Mouse (Mus musculus): ENCODE measurements around the gene Lin28b. TPM values are rescaled to one million over a fixed set of nuclear protein-coding genes. Genes with fewer than 3 reads are reported as not detected.

Lin28b gene
- not detected for polyA plus RNA-seq (2021)

DNA sequence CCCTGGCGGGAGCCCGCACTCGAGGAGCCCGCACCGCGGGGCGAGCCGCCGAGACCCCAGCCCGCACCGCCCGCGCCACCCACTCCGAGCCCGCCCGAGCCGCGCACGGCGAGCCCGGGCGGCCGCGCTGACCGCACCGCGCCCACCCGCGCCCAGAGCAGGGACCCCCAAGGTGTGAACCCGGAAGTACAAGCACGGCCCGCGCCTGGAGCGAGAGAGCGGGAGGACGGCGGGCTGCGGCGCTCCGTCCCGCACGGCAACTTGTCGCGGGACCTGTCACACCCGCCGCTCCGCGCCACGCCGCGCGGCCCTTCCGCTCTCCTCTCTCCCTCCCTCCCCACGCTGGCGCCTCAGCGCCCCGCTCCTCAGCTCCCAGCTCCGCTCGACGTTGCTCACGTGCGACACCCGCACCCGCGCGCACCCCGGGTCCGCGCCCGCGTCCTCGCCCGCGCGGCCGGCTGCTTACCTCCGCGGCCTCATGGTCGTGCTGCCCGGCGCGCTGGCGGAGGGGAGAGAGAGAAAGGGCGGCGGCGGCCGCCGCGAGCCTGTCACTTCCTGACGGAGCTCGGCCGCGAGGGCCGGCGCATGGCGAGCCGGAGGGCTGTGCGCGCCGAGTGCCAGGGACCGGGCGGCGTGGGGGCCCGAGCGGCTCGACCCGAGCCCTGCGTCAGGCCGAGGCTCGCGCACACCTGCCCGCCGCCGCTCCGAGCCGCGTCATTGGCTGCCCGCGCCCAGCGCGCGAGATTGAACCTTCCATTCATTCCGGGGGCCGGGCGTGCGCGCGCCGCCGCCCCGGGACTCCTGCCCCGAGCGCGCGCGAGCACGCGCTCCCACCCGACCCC is at the start of gene Lin28b:
TSS of gene Lin28b (minus strand) at position 635 of the 842 bp plus-strand sequence.
- ChIA-PET POLR2A (no interaction called here), CTCF (no interaction called here)
- TF ChIP-seq CTCF (IDR thresholded peaks at IDR 0.05), result no peak
- ATAC-seq (no peak), DNase-seq (ENCODE audit: low read depth, low spot score) (no peak)
- H3K27me3 ChIP-seq, result peaks cover 65% of the 10 kb centered on the region
- in situ Hi-C loops (cut with MboI; ENCODE audit: low pct_unique_long_range_greater_than_20kb), result no loop called here

DNA sequence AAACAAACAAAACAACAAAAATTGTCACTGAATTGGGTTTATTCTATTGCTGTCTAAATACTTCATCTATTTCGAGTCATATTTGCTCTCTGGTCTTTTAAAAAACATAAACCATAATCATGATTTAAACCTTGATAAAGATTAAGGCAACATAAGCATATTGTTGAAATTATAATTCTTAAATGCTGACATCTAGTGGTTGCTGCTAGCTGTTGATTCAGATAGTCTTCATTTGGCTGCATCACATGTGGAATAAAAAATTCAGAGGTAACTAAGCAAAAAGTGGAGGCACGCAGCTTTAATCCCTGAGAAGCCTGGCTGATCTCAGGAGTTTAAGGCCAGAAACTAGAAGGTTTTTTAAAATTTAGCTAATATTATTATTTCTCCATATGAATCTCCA is 25.6 kb upstream of the Lin28b start:
- POLR2A ChIA-PET, result no interaction called here
- CTCF ChIA-PET, result interaction anchor here (1.2 kb wide), 1 partner anchor 121 kb away, joined by 3 read pairs; no protein-coding TSS in a partner anchor
- peak; percentile 37 for TF ChIP-seq CTCF (IDR thresholded peaks at IDR 0.05)
- in situ Hi-C loops (cut with MboI; ENCODE audit: low pct_unique_long_range_greater_than_20kb), result no loop called here
- H3K27me3 ChIP-seq, result peaks cover 15% of the 10 kb centered on the region
- DNase-seq (ENCODE audit: low read depth, low spot score), result no peak
- ATAC-seq, result no peak

DNA sequence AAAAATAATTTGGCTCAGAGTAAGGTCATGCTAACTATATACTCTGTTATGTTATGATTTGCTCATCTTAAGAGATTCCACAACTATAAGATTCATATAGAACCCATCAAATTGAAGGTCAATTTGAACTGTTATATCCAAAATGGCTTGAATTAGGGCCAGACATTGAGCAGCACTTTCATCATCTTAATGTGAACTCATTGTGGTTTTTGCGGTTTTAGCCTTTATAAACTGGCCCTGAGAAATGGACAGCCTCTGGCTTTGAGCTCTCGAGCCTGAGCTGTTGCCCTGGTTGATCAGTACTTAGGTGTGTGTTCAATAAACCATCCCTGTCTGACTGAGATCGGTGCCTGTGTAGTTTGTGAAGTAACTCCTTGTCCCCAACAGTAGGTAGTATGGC is 24.5 kb upstream of the Lin28b start:
- in situ Hi-C loops (cut with MboI; ENCODE audit: low pct_unique_long_range_greater_than_20kb), result no loop called here
- ChIA-PET CTCF (no interaction called here), POLR2A (no interaction called here)
- DNase-seq (ENCODE audit: low read depth, low spot score) (no peak), ATAC-seq (no peak)
- no peak for TF ChIP-seq CTCF (IDR thresholded peaks at IDR 0.05)
- peaks cover 15% of the 10 kb centered on the region for H3K27me3 ChIP-seq

DNA sequence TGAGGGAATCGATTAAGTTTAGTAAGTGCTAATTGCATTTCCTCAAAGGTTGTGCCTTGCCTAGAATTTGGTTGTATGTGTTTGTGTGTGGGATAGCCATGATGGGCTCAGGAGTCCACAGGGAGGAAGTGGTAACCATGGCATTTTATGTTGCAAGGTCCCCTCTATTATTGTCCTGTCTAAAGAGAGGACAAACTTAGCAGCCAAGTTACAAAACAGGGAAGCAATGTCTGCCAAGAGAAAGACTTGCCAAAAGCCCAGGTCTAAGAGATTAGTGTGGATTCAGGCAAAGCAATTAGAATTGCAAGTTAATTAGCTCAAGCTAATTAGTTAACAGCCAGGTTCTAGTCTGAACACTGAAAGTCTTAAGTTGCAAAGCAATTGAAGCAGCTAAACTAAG is 14.1 kb upstream of the Lin28b start:
- in situ Hi-C loops (cut with MboI; ENCODE audit: low pct_unique_long_range_greater_than_20kb), result no loop called here
- ATAC-seq (no peak), DNase-seq (ENCODE audit: low read depth, low spot score) (no peak)
- H3K27me3 ChIP-seq, result peaks cover 18% of the 10 kb centered on the region
- ChIA-PET CTCF (no interaction called here), POLR2A (no interaction called here)
- TF ChIP-seq CTCF (IDR thresholded peaks at IDR 0.05), result no peak

DNA sequence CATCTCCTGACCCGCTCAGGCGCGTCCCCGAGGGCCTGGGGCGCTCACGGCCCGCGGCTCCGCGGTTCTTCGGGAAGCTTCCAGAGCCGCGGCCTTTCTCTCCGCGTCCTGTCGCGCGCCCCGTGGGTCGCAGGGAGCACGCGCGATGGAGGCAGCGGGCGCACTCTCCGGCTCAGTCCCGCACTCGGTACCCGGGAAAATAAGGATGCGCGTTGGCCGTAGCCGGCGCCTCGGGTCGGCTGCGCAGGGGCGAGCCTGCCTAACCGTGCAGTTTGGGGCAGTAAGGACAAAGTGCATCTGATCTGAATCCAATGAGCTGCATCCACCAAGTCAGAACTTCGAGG is 380 bp upstream of the Lin28b start:
- ChIA-PET POLR2A (no interaction called here), CTCF (no interaction called here)
- TF ChIP-seq CTCF (IDR thresholded peaks at IDR 0.05), result no peak
- ATAC-seq, result no peak
- no peak for DNase-seq (ENCODE audit: low read depth, low spot score)
- peaks cover 59% of the 10 kb centered on the region for H3K27me3 ChIP-seq
- in situ Hi-C loops (cut with MboI; ENCODE audit: low pct_unique_long_range_greater_than_20kb), result no loop called here

DNA sequence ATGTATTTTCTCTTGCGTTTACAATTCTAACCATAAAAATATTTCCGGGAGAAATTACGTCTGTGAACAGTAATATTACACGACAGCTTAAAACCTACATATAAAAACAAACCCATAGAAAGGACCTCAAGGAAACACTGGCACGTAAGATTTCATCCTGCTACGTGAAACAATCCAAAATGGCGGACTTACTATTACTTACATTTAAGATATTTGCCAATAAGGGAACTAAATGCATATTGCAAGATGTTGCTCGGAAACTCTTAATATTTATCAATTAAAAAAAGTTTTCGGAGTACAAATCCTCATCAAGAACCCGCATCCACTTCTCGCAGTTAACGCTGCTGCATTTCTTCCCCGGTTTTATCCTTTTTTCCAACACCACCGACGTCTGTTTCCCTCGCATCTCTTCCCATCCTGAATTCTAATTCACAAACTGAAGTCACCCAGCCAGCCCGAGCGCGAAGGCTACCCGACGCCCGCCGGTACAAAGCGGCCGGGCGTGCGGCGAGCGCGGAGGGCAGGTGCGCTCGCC is 902 bp downstream of the Lin28b start:
- DNase-seq (ENCODE audit: low read depth, low spot score) (no peak), ATAC-seq (no peak)
- H3K27me3 ChIP-seq, result peaks cover 72% of the 10 kb centered on the region
- in situ Hi-C loops (cut with MboI; ENCODE audit: low pct_unique_long_range_greater_than_20kb), result no loop called here
- no peak for TF ChIP-seq CTCF (IDR thresholded peaks at IDR 0.05)
- POLR2A ChIA-PET, result no interaction called here
- CTCF ChIA-PET, result no interaction called here

DNA sequence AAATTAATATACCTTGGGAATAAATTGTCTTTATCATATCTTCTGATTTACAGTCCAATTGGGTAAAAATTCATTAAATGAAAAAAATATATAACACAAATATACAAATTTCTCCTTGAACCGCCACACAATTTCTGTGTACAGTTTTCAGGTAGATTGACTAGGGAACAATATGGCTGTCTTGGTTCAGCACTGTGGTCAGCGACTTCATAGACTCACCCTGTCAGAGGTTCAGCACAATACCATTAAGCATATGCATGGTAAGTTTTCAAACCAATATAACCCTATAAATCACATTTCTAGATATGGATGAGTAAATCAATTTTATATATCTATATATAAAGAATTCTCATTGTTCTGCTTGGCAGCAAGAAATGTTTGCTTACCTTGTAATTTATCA is 3.0 kb downstream of the Lin28b start:
- H3K27me3 ChIP-seq, result peaks cover 65% of the 10 kb centered on the region
- POLR2A ChIA-PET, result no interaction called here
- no peak for ATAC-seq
- no peak for TF ChIP-seq CTCF (IDR thresholded peaks at IDR 0.05)
- CTCF ChIA-PET, result no interaction called here
- no peak for DNase-seq (ENCODE audit: low read depth, low spot score)
- in situ Hi-C loops (cut with MboI; ENCODE audit: low pct_unique_long_range_greater_than_20kb), result no loop called here

DNA sequence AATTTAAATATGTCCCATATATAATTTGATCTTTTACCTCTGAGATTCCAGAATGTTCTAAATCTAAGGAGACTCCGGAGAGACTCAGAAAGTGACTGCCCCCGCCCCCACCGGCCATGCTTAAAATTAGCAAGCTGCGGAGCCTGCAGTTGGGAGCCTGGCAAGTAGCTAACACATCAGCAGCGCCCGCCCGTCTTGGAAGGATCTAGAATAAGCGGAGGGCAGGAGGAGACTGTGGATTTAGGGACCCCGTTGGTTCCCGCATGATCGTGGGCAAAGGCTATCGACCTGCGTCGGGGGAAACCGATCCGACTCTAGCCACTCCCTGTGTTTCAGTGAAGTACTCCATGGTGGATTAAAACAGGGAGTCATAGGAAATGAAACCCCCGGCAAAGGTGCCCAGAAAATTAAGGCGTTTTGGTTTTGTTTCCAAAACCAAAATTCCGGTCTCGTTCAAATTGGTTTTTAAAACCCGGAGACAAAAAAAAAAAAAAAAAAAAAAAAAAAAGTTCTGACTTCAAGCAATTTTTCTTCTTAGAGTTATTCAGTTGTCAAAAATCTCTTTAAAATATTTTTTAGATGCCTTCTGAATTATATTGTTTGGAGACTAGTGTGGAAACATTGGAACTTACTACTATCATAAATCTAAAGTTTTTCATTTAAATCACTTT is 12.4 kb downstream of the Lin28b start:
- DNase-seq (ENCODE audit: low read depth, low spot score), result no peak
- no peak for TF ChIP-seq CTCF (IDR thresholded peaks at IDR 0.05)

DNA sequence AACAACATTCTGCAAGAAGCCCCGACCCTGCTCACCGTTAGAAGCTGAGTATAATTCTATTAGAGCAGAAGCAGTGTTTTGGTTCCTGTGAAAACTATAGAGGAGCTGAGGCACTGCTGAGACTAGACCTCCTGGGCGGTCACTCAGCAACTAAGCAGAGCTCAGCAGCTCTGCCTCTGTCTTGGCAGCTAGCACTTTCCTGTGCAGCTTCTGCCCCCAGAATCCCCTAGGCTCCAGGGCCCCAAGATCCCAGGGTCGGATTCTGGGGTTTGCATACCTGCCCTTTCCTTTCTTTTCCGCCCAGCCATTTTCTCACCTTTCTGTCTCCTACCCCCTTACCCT is 13.1 kb downstream of the Lin28b start:
- in situ Hi-C loops (cut with MboI; ENCODE audit: low pct_unique_long_range_greater_than_20kb), result no loop called here
- ChIA-PET CTCF (no interaction called here), POLR2A (no interaction called here)
- DNase-seq (ENCODE audit: low read depth, low spot score) (no peak), ATAC-seq (no peak)
- TF ChIP-seq CTCF (IDR thresholded peaks at IDR 0.05), result no peak
- peaks cover 77% of the 10 kb centered on the region for H3K27me3 ChIP-seq

More for the DNA sequence above, 12.4 kb downstream of the Lin28b start:
- ChIA-PET CTCF (interaction anchor here (0.7 kb wide), 1 partner anchor 187 kb away, joined by 4 read pairs; no protein-coding TSS in a partner anchor), POLR2A (no interaction called here)
- peaks cover 73% of the 10 kb centered on the region for H3K27me3 ChIP-seq
- in situ Hi-C loops (cut with MboI; ENCODE audit: low pct_unique_long_range_greater_than_20kb), result no loop called here
- no peak for ATAC-seq

DNA sequence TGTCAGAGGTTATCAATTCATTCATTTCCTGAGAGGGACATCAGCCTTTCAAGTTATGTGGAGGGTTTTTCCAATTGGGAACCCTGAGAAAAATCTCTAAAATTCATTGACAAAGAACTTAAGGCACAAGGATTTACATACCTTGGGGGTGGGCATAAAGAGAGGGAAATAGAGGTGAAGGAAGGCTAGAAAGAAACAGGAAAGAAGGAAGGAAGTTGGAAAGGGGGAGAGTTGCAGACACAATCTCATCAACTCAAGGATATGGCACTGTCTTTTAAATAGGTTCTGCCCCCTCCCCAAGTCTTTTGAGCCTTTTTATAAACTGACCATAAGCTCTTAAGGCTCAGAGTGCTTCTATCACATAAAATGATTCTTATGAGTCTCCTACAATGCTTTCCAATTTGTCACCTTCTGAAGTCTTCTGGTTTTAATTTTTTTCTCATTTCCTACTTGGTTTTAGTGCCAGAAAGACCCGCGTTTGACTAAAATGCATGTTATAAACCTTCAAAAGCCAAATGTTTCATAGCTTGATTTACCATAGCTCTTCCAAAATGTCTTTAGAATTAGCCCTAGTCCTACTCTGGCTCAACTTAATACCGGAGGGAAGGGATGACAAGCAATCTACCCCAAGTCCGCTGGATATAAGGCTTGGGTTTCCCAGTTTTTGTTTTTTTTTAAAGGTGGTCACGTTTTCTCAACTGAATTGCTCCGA is 13.6 kb downstream of the Lin28b start:
- DNase-seq (ENCODE audit: low read depth, low spot score) (no peak), ATAC-seq (no peak)
- peaks cover 81% of the 10 kb centered on the region for H3K27me3 ChIP-seq
- TF ChIP-seq CTCF (IDR thresholded peaks at IDR 0.05), result no peak
- in situ Hi-C loops (cut with MboI; ENCODE audit: low pct_unique_long_range_greater_than_20kb), result no loop called here
- ChIA-PET CTCF (no interaction called here), POLR2A (no interaction called here)

DNA sequence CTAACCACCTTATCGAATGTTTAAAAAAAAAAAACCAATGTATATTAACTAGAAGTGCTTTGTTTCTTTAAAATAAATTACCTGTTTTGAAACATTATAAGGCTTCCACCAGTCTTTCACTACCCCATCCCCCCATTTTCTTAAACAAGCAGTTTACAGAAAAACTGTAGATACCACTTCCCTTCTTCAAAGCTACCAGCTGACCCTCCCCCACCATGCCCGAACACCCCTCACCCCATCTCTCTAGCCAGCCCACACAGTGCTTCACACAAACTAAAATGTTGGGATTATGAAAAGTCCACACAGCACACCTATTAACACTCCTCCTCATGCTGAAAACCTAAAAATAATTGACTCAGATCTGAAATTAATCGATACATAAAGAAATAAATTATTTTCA is 14.9 kb downstream of the Lin28b start:
- TF ChIP-seq CTCF (IDR thresholded peaks at IDR 0.05), result no peak
- DNase-seq (ENCODE audit: low read depth, low spot score) (no peak), ATAC-seq (no peak)
- peaks cover 77% of the 10 kb centered on the region for H3K27me3 ChIP-seq
- POLR2A ChIA-PET, result no interaction called here
- in situ Hi-C loops (cut with MboI; ENCODE audit: low pct_unique_long_range_greater_than_20kb), result no loop called here
- CTCF ChIA-PET, result no interaction called here
